Mouse (Mus musculus) heart, adult 2 months (tissue): ENCODE measurements around the gene Dscam.

Experiments
- CTCF ChIP-seq: fragments of 200-600 bp; IDR thresholded peaks from 2 replicates; pipeline ENCODE4 v1.8.1; 2022; ENCODE audit warnings: antibody characterized with exemption, mild to moderate bottlenecking, moderate library complexity
- EP300 ChIP-seq: fragments of 200-500 bp; IDR thresholded peaks from 2 replicates; pipeline ENCODE4 v1.6.1; 2011; ENCODE audit warnings: low read depth, low read length, control low read depth; ENCODE audit not compliant: insufficient read depth
- POLR2A ChIP-seq: fragments of 200-500 bp; IDR thresholded peaks from 2 replicates; pipeline ENCODE4 v1.6.1; 2011; ENCODE audit warnings: mild to moderate bottlenecking, low read depth, low read length, control low read depth; ENCODE audit not compliant: insufficient read depth

DNA sequence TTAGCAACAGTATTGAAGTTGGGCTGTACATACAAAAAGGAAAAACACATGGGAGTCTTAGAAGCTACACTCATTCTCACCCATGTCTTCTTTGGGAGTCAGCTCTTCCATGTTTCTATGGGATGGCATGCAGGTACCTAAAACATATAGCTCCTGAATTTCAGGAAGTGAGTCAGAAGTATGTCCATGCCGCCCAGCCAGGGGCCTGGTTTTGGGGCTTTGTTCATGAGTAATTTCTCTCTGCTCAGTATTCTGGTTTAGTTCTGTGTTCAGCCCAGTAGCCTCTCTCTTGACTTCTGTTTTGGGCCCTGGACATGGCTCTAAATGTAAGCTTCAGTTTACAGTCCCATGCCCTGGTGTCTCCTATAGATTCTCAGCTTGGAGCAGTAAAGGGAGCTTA, 242.5 kb downstream of the Dscam start:
- no peak for TF ChIP-seq CTCF
- no peak for TF ChIP-seq EP300
- no peak for TF ChIP-seq POLR2A
